Mouse (Mus musculus) lung, postnatal 14 days (tissue): ENCODE results near the gene Actr2.
"Not testable (repeated sequence)": the region's sequence is repeated elsewhere in the genome, so short reads cannot be mapped to it uniquely, and the experiment has no call there.

Experiments
- DNase-seq: peaks from one replicate; pipeline ENCODE4 v3.0.0; 2021

Gene Actr2

GRCm38 (mm10) chr11:20116030-20116551 is 3.4 kb upstream of the Actr2 start:
- no peak for DNase-seq

- peak; percentile 81 for DNase-seq
These were observed 540 bp downstream of the Actr2 start for GRCm38 (mm10) chr11:20112006-20112740.

GRCm38 (mm10) chr11:20108151-20108550 is 4.6 kb downstream of the Actr2 start:
- no peak for DNase-seq

- no peak for DNase-seq
These were observed 5.0 kb downstream of the Actr2 start for GRCm38 (mm10) chr11:20107683-20108082.

GRCm38 (mm10) chr11:20106946-20107345 is 5.8 kb downstream of the Actr2 start:
- DNase-seq = no peak

- DNase-seq = no peak
These were observed 8.8 kb downstream of the Actr2 start for GRCm38 (mm10) chr11:20103949-20104348.

GRCm38 (mm10) chr11:20086306-20086705 is 26.4 kb downstream of the Actr2 start:
- DNase-seq = no peak

GRCm38 (mm10) chr11:20085635-20086034 is 27.1 kb downstream of the Actr2 start:
- no peak for DNase-seq

GRCm38 (mm10) chr11:20075415-20075814 is 37.3 kb downstream of the Actr2 start:
- DNase-seq = no peak

GRCm38 (mm10) chr11:20072826-20073225 is 39.9 kb downstream of the Actr2 start:
- no peak for DNase-seq

- peak; percentile 18 for DNase-seq
These were observed 40.5 kb downstream of the Actr2 start for GRCm38 (mm10) chr11:20072174-20072573.

- DNase-seq = no peak
These were observed 44.2 kb downstream of the Actr2 start for GRCm38 (mm10) chr11:20068346-20069004.

- DNase-seq = no peak
These were observed 45.2 kb downstream of the Actr2 start for GRCm38 (mm10) chr11:20067521-20067920.

- no peak for DNase-seq
These were observed 46.6 kb downstream of the Actr2 start for GRCm38 (mm10) chr11:20066106-20066505.

GRCm38 (mm10) chr11:20064926-20065325 is 47.8 kb downstream of the Actr2 start:
- no peak for DNase-seq

- not testable (repeated sequence) for DNase-seq
These were observed 48.6 kb downstream of the Actr2 start for GRCm38 (mm10) chr11:20064086-20064485.

- DNase-seq = not testable (repeated sequence)
These were observed 49.9 kb downstream of the Actr2 start for GRCm38 (mm10) chr11:20062801-20063200.

GRCm38 (mm10) chr11:20059736-20060135 is 53.0 kb downstream of the Actr2 start:
- no peak for DNase-seq

GRCm38 (mm10) chr11:20057429-20057828 is 55.3 kb downstream of the Actr2 start:
- no peak for DNase-seq

- DNase-seq = no peak
These were observed 56.5 kb downstream of the Actr2 start for GRCm38 (mm10) chr11:20056168-20056567.

- no peak for DNase-seq
These were observed 58.1 kb downstream of the Actr2 start for GRCm38 (mm10) chr11:20054617-20055016.

- DNase-seq = no peak
These were observed 58.8 kb downstream of the Actr2 start for GRCm38 (mm10) chr11:20053951-20054350.

GRCm38 (mm10) chr11:20052814-20053536 is 59.7 kb downstream of the Actr2 start:
- no peak for DNase-seq

- no peak for DNase-seq
These were observed 67.1 kb downstream of the Actr2 start for GRCm38 (mm10) chr11:20045586-20045985.
